Mouse (Mus musculus): ENCODE measurements around the gene Akap11. TPM values are rescaled to one million over a fixed set of nuclear protein-coding genes. Genes with fewer than 3 reads are reported as not detected.

Akap11 gene
- polyA plus RNA-seq, 1 experiment from 2014 or later = 32.4 TPM

Other genes starting within 250 kb of the Akap11 start
- gene Tnfsf11, start 228.8 kb downstream of the Akap11 start, polyA plus RNA-seq (2015; fragmentation: Nextera tagmentation; extraction: Ambion mirVana) = 0.09 and 1.0 TPM in 2 replicates
- 7.6 and 9.9 TPM in 2 replicates for gene Dgkh, start 196.0 kb upstream of the Akap11 start, polyA plus RNA-seq (2015; fragmentation: Nextera tagmentation; extraction: Ambion mirVana)